Mouse (Mus musculus) E14TG2a.4 (cell line): ENCODE measurements around the gene Csnk1e.

ENCODE experiments used
- CTCF ChIP-seq: conservative IDR thresholded peaks from 2 replicates; pipeline ENCODE4 v1.5.1; 2014; ENCODE audit warnings: low read length
- NANOG ChIP-seq: IDR thresholded peaks from 2 replicates; pipeline ENCODE4 v1.6.1; 2014; ENCODE audit warnings: borderline replicate concordance, low read length, mixed read lengths
- POU5F1 ChIP-seq: IDR thresholded peaks from 2 replicates; pipeline ENCODE4 v1.6.1; 2014; ENCODE audit warnings: low read length, borderline replicate concordance

DNA sequence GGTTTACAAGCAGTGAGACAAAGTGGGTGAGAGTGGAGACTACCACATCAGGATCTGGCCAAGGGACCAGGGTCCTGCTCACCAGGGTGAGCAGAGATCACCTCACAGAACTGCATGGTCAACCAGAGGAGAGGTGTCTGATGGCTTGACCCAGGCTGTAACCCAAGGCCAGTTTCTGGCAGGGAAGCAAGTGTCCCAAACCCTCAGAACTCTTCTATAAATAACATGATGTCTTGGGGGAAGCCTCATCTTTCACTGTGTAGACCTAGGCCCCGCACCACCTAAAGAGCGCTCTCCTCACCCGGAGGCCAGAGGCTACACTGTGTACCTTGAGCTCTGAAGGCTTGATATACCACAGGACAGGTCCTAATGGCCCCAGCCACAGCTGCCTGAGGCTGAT is 38.0 kb downstream of the Csnk1e start:
- TF ChIP-seq CTCF (no peak), NANOG (no peak), POU5F1 (no peak)
